ENCODE assay signal across 28 mouse cellular contexts in genomic region chr9:14724755-14725420, GRCm38 (mm10). TPM values are rescaled to one million over a fixed set of nuclear protein-coding genes. Genes with fewer than 3 reads are reported as not detected.
DNase-seq lines count a peak whose midpoint lies in the region; ATAC-seq and TF ChIP-seq lines count a peak whose summit lies in the region.
"Had no signal": no experiment of that assay in that cellular context is flagged by ENCODE, and none has a peak within 500 bp of the region (broad histone marks: within the 10 kb centered on the region; RNA-seq: fewer than 3 reads in every experiment).

No protein-coding gene starts in this region.

- TF ChIP-seq EP300 in MEL (IDR thresholded peaks at IDR 0.05; ENCODE audit: low read depth in 1 of 2, low read length in 2 of 2), result no peak

- H3K4me1 ChIP-seq in MEL (ENCODE audit: control insufficient read depth in 1 of 2, insufficient read depth in 2 of 2, low read length in 2 of 2), result no peaks in the 10 kb centered on the region
- H3K4me1 ChIP-seq in small intestine, adult 2 months (ENCODE audit: control insufficient read depth, insufficient read depth, insufficient read length, low read length), result peaks cover 6% of the 10 kb centered on the region; the same call in 1 of the 2 replicates
- H3K4me1 ChIP-seq: hindbrain, embryonic 15.5 days; limb, embryonic 13.5 days; midbrain, embryonic 15.5 days had no signal

- no peak for TF ChIP-seq POLR2A in MEL (IDR thresholded peaks at IDR 0.05; ENCODE audit: control insufficient read depth in 1 of 2, insufficient read depth in 1 of 2, low read depth in 1 of 2, low read length in 2 of 2, poor library complexity in 1 of 2)
- TF ChIP-seq POLR2A in small intestine, adult 2 months (IDR thresholded peaks at IDR 0.05; ENCODE audit: low read depth, low read length), result no peak

- no peak for TF ChIP-seq RAD21 in MEL (IDR thresholded peaks at IDR 0.05; ENCODE audit: low read depth, low read length)

- H3K27me3 ChIP-seq in MEL (ENCODE audit: control insufficient read depth in 1 of 2, insufficient read depth in 2 of 2, low read length in 2 of 2), result peaks cover 4 to 12% of the 10 kb centered on the region in 2 experiments
- H3K27me3 ChIP-seq in small intestine, adult 2 months (ENCODE audit: control insufficient read depth, insufficient read depth, low read length), result no peaks in the 10 kb centered on the region
- H3K27me3 ChIP-seq: limb, embryonic 13.5 days; midbrain, embryonic 15.5 days; Patski had no signal

- peak; percentile 93 to 94 for ATAC-seq in hematopoietic stem cell, adult 5-6 weeks (replicated peaks in 1 of 2; ENCODE audit: insufficient read depth in 1 of 2, low FRiP score in 2 of 2, low TSS enrichment in 1 of 2, low read depth in 1 of 2, poor library complexity in 2 of 2, severe bottlenecking in 2 of 2)
- ATAC-seq: activated CD4-positive, CD25-positive, alpha-beta regulatory T cell, adult 4 months; forebrain, postnatal 0 days; midbrain, embryonic 15.5 days; Patski had no signal

- intact Hi-C loops in heart, postnatal 14 days (cut with DNase I), result no loop called here

- 58% methylated on average over 5 of the region's 5 CpGs for WGBS in small intestine, adult 2 months

- H3K79me2 ChIP-seq in MEL (ENCODE audit: control insufficient read depth, insufficient read depth, low read length, poor library complexity), result no peaks in the 10 kb centered on the region

- H3K4me3 ChIP-seq in MEL (ENCODE audit: control insufficient read depth in 1 of 2, insufficient read depth in 1 of 2, low read depth in 2 of 2, low read length in 2 of 2), result no peak overlapping the region
- no peak overlapping the region for H3K4me3 ChIP-seq in small intestine, adult 2 months (ENCODE audit: low read depth, low read length)
- H3K4me3 ChIP-seq: forebrain, embryonic 10.5 days; hindbrain, embryonic 15.5 days; limb, embryonic 13.5 days; midbrain, embryonic 15.5 days had no signal

- peak; percentile 84 for DNase-seq in heart, adult 11 months
- no peak for DNase-seq in heart, postnatal 14 days
- DNase-seq in MEL (ENCODE audit: low read depth, low spot score), result peak; percentile 76
- no peak for DNase-seq in frontal cortex, postnatal 25 days (ENCODE audit: low spot score in 2 of 2)
- DNase-seq in cerebellum, postnatal 25 days, result no peak
- DNase-seq: cerebellum, adult 11 months; cerebellum, postnatal 14 days; forebrain, postnatal 0 days; heart, postnatal 10 days; kidney, adult 11 months; right cerebral cortex, postnatal 4 days; thymus, postnatal 4 days had no signal

- H3K9me3 ChIP-seq in MEL (replicated peaks; ENCODE audit: insufficient read depth, low read length), result no peaks in the 10 kb centered on the region
- H3K9me3 ChIP-seq: forebrain, embryonic 10.5 days; hindbrain, embryonic 15.5 days; limb, embryonic 13.5 days; midbrain, embryonic 15.5 days had no signal

- H3K36me3 ChIP-seq in MEL (ENCODE audit: control insufficient read depth in 1 of 2, insufficient read depth in 2 of 2, low read length in 2 of 2), result peaks cover 2 to 4% of the 10 kb centered on the region in 2 experiments; a peak in 2 of 4 replicates
- H3K36me3 ChIP-seq in small intestine, adult 2 months (ENCODE audit: control insufficient read depth, insufficient read depth, low read length), result no peaks in the 10 kb centered on the region
- H3K36me3 ChIP-seq: forebrain, embryonic 10.5 days; hindbrain, embryonic 15.5 days; limb, embryonic 13.5 days; midbrain, embryonic 15.5 days had no signal

- TF ChIP-seq CTCF in MEL (IDR thresholded peaks at IDR 0.05 in 2 of 3, conservative IDR thresholded peaks at IDR 0.05 in 1 of 3; ENCODE audit: control insufficient read depth in 1 of 3, insufficient read depth in 1 of 3, low read depth in 2 of 3, low read length in 3 of 3, poor library complexity in 1 of 3, severe bottlenecking in 1 of 3), result no peak
- no peak for TF ChIP-seq CTCF in small intestine, adult 2 months (IDR thresholded peaks at IDR 0.05; ENCODE audit: extremely low read depth, insufficient read length, insufficient replicate concordance, low read depth, low read length)

- no peak overlapping the region for H3K27ac ChIP-seq in MEL (ENCODE audit: control insufficient read depth, low read depth, low read length)
- peak overlapping the region; percentile 15; the same call in 1 of the 2 replicates for H3K27ac ChIP-seq in small intestine, adult 2 months (ENCODE audit: insufficient read depth, low read depth, low read length)
- H3K27ac ChIP-seq: forebrain, embryonic 10.5 days; hindbrain, embryonic 15.5 days; limb, embryonic 13.5 days; liver, embryonic 14.5 days; midbrain, embryonic 15.5 days had no signal

- H3K9ac ChIP-seq in MEL (ENCODE audit: control insufficient read depth, low read depth, low read length, poor library complexity, severe bottlenecking), result no peak overlapping the region
- H3K9ac ChIP-seq: forebrain, postnatal 0 days; hindbrain, embryonic 15.5 days; limb, embryonic 13.5 days; liver, embryonic 14.5 days; midbrain, embryonic 15.5 days had no signal

TF ChIP-seq in MEL, 35 proteins besides CTCF, POLR2A, EP300 and RAD21:
- TF ChIP-seq POLR2AphosphoS2 (IDR thresholded peaks at IDR 0.05; ENCODE audit: low read length), result no peak
- TF ChIP-seq MAX (IDR thresholded peaks at IDR 0.05; ENCODE audit: low read length), result no peak
- no peak for TF ChIP-seq TCF12 (IDR thresholded peaks at IDR 0.05; ENCODE audit: low read depth, low read length)
- TF ChIP-seq ETS1 (IDR thresholded peaks at IDR 0.05; ENCODE audit: low read depth, low read length), result no peak
- TF ChIP-seq ZKSCAN1 (IDR thresholded peaks at IDR 0.05; ENCODE audit: low read depth, low read length), result no peak
- TF ChIP-seq MAZ (IDR thresholded peaks at IDR 0.05; ENCODE audit: low read depth, low read length), result no peak
- TF ChIP-seq JUND (IDR thresholded peaks at IDR 0.05; ENCODE audit: low read depth, low read length), result no peak
- TF ChIP-seq MEF2A (IDR thresholded peaks at IDR 0.05; ENCODE audit: extremely low read depth, insufficient replicate concordance, low read depth, low read length, poor library complexity, severe bottlenecking), result no peak
- no peak for TF ChIP-seq HCFC1 (IDR thresholded peaks at IDR 0.05; ENCODE audit: low read depth, low read length)
- TF ChIP-seq MXI1 (IDR thresholded peaks at IDR 0.05; ENCODE audit: low read depth, low read length), result no peak
- TF ChIP-seq POLR2AphosphoS5 (IDR thresholded peaks at IDR 0.05; ENCODE audit: borderline replicate concordance, low read depth, low read length), result no peak
- TF ChIP-seq BHLHE40 (IDR thresholded peaks at IDR 0.05; ENCODE audit: borderline replicate concordance, low read depth, low read length), result no peak
- no peak for TF ChIP-seq TAL1 (IDR thresholded peaks at IDR 0.05; ENCODE audit: low read length)
- TF ChIP-seq SMC3 (IDR thresholded peaks at IDR 0.05; ENCODE audit: low read depth, low read length), result no peak
- no peak for TF ChIP-seq MYB (IDR thresholded peaks at IDR 0.05; ENCODE audit: low read depth, low read length)
- TF ChIP-seq ELF1 (IDR thresholded peaks at IDR 0.05; ENCODE audit: low read depth, low read length), result no peak
- no peak for TF ChIP-seq USF2 (IDR thresholded peaks at IDR 0.05; ENCODE audit: borderline replicate concordance in 1 of 2, insufficient read depth in 1 of 2, low read depth in 1 of 2, low read length in 2 of 2)
- no peak for TF ChIP-seq CHD2 (IDR thresholded peaks at IDR 0.05; ENCODE audit: low read length)
- no peak for TF ChIP-seq ZNF384 (IDR thresholded peaks at IDR 0.05; ENCODE audit: low read depth, low read length)

RNA-seq across cellular contexts. Expression of gene Piwil4, which starts 15.6 kb away (rescaled TPM):
- not detected for total RNA-seq in heart, postnatal 14 days (2021)
- 30.8 and 31.7 TPM in 2 replicates for total RNA-seq in MEL (2012; rRNA removed)
- 10 to 100 TPM in 1 of 2 experiments, not detected in 1; 24.8 TPM for polyA plus RNA-seq in MEL (2012; ENCODE audit: insufficient read depth in 1 of 2, insufficient read length in 2 of 2, low read depth in 1 of 2, low replicate concordance in 2 of 2, missing spikeins in 1 of 2)
- total RNA-seq in hematopoietic stem cell, adult 5-6 weeks (2017), result 0.35 TPM in 1 of 2 replicates, not detected in the other
- polyA plus RNA-seq in small intestine, adult 2 months (2012; rRNA removed), result 0.29 and 0.71 TPM in 2 replicates
- total RNA-seq: gastrocnemius, adult 18-20 months; heart, postnatal 10 days; left cerebral cortex, postnatal 14 days had no signal
- polyA plus RNA-seq: heart, embryonic 11.5 days; limb, embryonic 13.5 days had no signal

RNA-seq across cellular contexts. Expression of gene Fut4, which starts 27.3 kb away (rescaled TPM):
- under 1 TPM; 0.68 to 0.69 TPM for total RNA-seq in heart, postnatal 14 days (2021)
- total RNA-seq in MEL (2012; rRNA removed), result 7.2 and 8.7 TPM in 2 replicates
- 10 to 100 TPM in 1 of 2 experiments, not detected in 1; 11.2 TPM for polyA plus RNA-seq in MEL (2012; ENCODE audit: insufficient read depth in 1 of 2, insufficient read length in 2 of 2, low read depth in 1 of 2, low replicate concordance in 2 of 2, missing spikeins in 1 of 2)
- total RNA-seq in hematopoietic stem cell, adult 5-6 weeks (2017), result 3.1 and 5.3 TPM in 2 replicates
- polyA plus RNA-seq in small intestine, adult 2 months (2012; rRNA removed), result 12.8 and 15.8 TPM in 2 replicates

RNA-seq across cellular contexts. Expression of gene 1700012B09Rik, which starts 45.9 kb away (rescaled TPM):
- total RNA-seq in heart, postnatal 14 days (2021), result not detected
- total RNA-seq in MEL (2012; rRNA removed), result not detected in 2 replicates
- polyA plus RNA-seq in MEL (2012; ENCODE audit: insufficient read depth in 1 of 2, insufficient read length in 2 of 2, low read depth in 1 of 2, low replicate concordance in 2 of 2, missing spikeins in 1 of 2), result not detected
- 4.6 TPM in 1 of 2 replicates, not detected in the other for total RNA-seq in hematopoietic stem cell, adult 5-6 weeks (2017)
- polyA plus RNA-seq in small intestine, adult 2 months (2012; rRNA removed), result not detected in 2 replicates
- total RNA-seq: gastrocnemius, adult 18-20 months; gastrocnemius, postnatal 4 days; heart, postnatal 10 days had no signal
- polyA plus RNA-seq: activated CD4-positive, CD25-positive, alpha-beta regulatory T cell, adult 4 months; forebrain, embryonic 10.5 days; heart, embryonic 11.5 days; kidney, embryonic 16.5 days; large intestine, adult 2 months; liver, embryonic 14.5 days; Patski; stomach, embryonic 14.5 days had no signal

RNA-seq across cellular contexts. Expression of gene Mre11a, which starts 59.6 kb away (rescaled TPM):
- total RNA-seq in heart, postnatal 14 days (2021), result 1 to 10 TPM; 8.1 to 8.9 TPM
- total RNA-seq in MEL (2012; rRNA removed), result 113 and 123 TPM in 2 replicates
- polyA plus RNA-seq in MEL (2012; ENCODE audit: insufficient read depth in 1 of 2, insufficient read length in 2 of 2, low read depth in 1 of 2, low replicate concordance in 2 of 2, missing spikeins in 1 of 2), result 100 to 1,000 TPM in 1 of 2 experiments, 10 to 100 TPM in 1; 88.1 to 288 TPM
- 63.4 and 89.8 TPM in 2 replicates for total RNA-seq in hematopoietic stem cell, adult 5-6 weeks (2017)
- 0.47 and 1.3 TPM in 2 replicates for polyA plus RNA-seq in small intestine, adult 2 months (2012; rRNA removed)

RNA-seq across cellular contexts. Expression of gene Ankrd49, which starts 59.8 kb away (rescaled TPM):
- total RNA-seq in heart, postnatal 14 days (2021), result 1 to 10 TPM; 8.0 to 8.1 TPM
- 96.4 and 108 TPM in 2 replicates for total RNA-seq in MEL (2012; rRNA removed)
- polyA plus RNA-seq in MEL (2012; ENCODE audit: insufficient read depth in 1 of 2, insufficient read length in 2 of 2, low read depth in 1 of 2, low replicate concordance in 2 of 2, missing spikeins in 1 of 2), result 100 to 1,000 TPM; 108 to 139 TPM
- total RNA-seq in hematopoietic stem cell, adult 5-6 weeks (2017), result 46.8 and 71.5 TPM in 2 replicates
- 1.5 and 2.4 TPM in 2 replicates for polyA plus RNA-seq in small intestine, adult 2 months (2012; rRNA removed)

Comparison
In these comparisons a context has a peak if more than half of its experiments do, and no peak if none do; other contexts are left out.
1. DNase-seq: peak in heart, adult 11 months (single experiment) and MEL (single experiment); none in heart, postnatal 14 days (0 of 2), frontal cortex, postnatal 25 days (0 of 2) and cerebellum, postnatal 25 days (0 of 2).
2. RNA of gene Piwil4, which starts 15.6 kb away (total RNA-seq): 30.8 to 31.7 TPM in MEL; 0.35 TPM in hematopoietic stem cell, adult 5-6 weeks and not detected in heart, postnatal 14 days; every median in the first group is over 10 times any median in the second.